Mouse (Mus musculus) embryonic facial prominence, embryonic 13.5 days (tissue): ENCODE data around the gene Tshz2. TPM values are rescaled to one million over a fixed set of nuclear protein-coding genes. Genes with fewer than 3 reads are reported as not detected.

Source experiments
- ATAC-seq: fragments of 200-750 bp; cut with Nextera tagmentation; 2 replicates; pipeline ENCODE4 v1.8.0; 2017; ENCODE audit warnings: low read depth; ENCODE audit not compliant: insufficient number of reproducible peaks, insufficient read depth, low FRiP score, low TSS enrichment
- H3K27ac ChIP-seq: fragments of 300-500 bp; sonication (generic); 2 replicates; pipeline ENCODE4 v1.5.1; 2015; ENCODE audit warnings: moderate library complexity, mild to moderate bottlenecking, inconsistent platforms
- H3K27me3 ChIP-seq: fragments of 300-500 bp; sonication (generic); 2 replicates; pipeline ENCODE4 v1.6.1; 2015; ENCODE audit warnings: mild to moderate bottlenecking, inconsistent platforms
- H3K36me3 ChIP-seq: fragments of 300-500 bp; sonication (generic); 2 replicates; pipeline ENCODE4 v1.6.1; 2015; ENCODE audit warnings: mild to moderate bottlenecking, inconsistent platforms
- H3K4me1 ChIP-seq: fragments of 300-500 bp; sonication (generic); 2 replicates; pipeline ENCODE4 v1.6.1; 2015; ENCODE audit warnings: inconsistent platforms
- H3K4me2 ChIP-seq: fragments of 300-500 bp; sonication (generic); 2 replicates; pipeline ENCODE4 v1.6.1; 2015; ENCODE audit warnings: moderate library complexity, mild to moderate bottlenecking, inconsistent platforms
- H3K4me3 ChIP-seq: fragments of 300-500 bp; sonication (generic); 2 replicates; pipeline ENCODE4 v1.5.1; 2015; ENCODE audit warnings: mild to moderate bottlenecking, inconsistent platforms
- H3K9ac ChIP-seq: fragments of 300-500 bp; sonication (generic); 2 replicates; pipeline ENCODE4 v1.6.1; 2015; ENCODE audit warnings: mild to moderate bottlenecking, inconsistent platforms
- H3K9me3 ChIP-seq: fragments of 300-500 bp; sonication (generic); 2 replicates; pipeline ENCODE4 v1.6.1; 2016; ENCODE audit warnings: inconsistent platforms
- WGBS: fragments of 180-500 bp; shearing (Covaris S2); methylation state at CpG from one replicate; pipeline ENCODE4 v1.1.7; 2015; ENCODE audit warnings: mixed read lengths; 5-methylcytosine and 5-hydroxymethylcytosine counted together
- polyA plus RNA-seq: library from polyadenylated mRNA; unstranded; fragments of >200 nt; fragmentation: Nextera tagmentation; extraction: Ambion mirVana; gene quantifications from 2 replicates; pipeline ENCODE4 v1.2.1, GENCODE M21; 2015

Tshz2 gene
- polyA plus RNA-seq, 1 experiment from 2014 or later = 10.2 TPM

GRCm38 (mm10) chr2:169699862-169700511, 67.2 kb downstream of the Tshz2 start:
- ATAC-seq = no peak
- Histone ChIP-seq H3K9me3 (no peaks in the 10 kb centered on the region), H3K27ac (no peak overlapping the region), H3K9ac (no peak overlapping the region), H3K36me3 (no peaks in the 10 kb centered on the region), H3K27me3 (no peaks in the 10 kb centered on the region), H3K4me1 (0 out of 2 replicates have a peak, but pooled peaks cover 8% of the 10 kb centered on the region), H3K4me2 (no peak overlapping the region), H3K4me3 (no peak overlapping the region)
- WGBS = 73% methylated on average over 7 of the region's 7 CpGs

- Histone ChIP-seq H3K4me1 (0 out of 2 replicates have a peak, but pooled peaks cover 8% of the 10 kb centered on the region), H3K27me3 (no peaks in the 10 kb centered on the region), H3K27ac (no peak overlapping the region), H3K4me2 (no peak overlapping the region), H3K4me3 (no peak overlapping the region), H3K36me3 (no peaks in the 10 kb centered on the region), H3K9ac (no peak overlapping the region), H3K9me3 (no peaks in the 10 kb centered on the region)
- ATAC-seq = no peak
- 63% methylated on average over 15 of the region's 15 CpGs for WGBS
Observed at GRCm38 (mm10) chr2:169702725-169703486, 70.1 kb downstream of the Tshz2 start.

DNA sequence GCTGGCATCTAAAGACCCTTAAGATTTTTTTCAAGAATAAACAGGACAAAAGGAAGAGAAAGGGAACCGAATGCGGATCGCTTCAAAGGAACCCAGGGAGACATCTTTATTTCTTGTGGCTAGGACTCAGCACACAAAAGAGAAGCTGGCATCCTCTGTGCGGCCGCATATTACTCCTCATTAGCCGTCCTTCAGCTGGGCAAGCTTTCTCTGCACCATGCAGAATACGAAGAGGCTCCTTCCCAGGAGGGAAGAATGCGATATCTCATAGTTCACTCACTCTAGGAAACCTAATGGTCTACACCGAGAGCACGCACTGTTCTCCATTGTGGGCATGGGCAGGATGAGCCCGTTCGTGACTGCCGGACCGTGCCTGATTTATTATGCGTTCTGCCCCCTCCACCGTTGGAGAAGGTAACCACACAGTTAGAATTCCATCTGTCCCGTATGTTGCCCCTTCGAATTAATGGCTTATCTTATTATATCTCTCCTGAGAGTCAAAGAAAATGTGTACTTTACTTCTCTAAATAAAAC, 89.0 kb downstream of the Tshz2 start:
- 78% methylated on average over 18 of the region's 18 CpGs for WGBS
- Histone ChIP-seq H3K27me3 (no peaks in the 10 kb centered on the region), H3K4me1 (peaks cover 19% of the 10 kb centered on the region), H3K4me3 (no peak overlapping the region), H3K9ac (no peak overlapping the region), H3K27ac (no peak overlapping the region), H3K9me3 (no peaks in the 10 kb centered on the region), H3K4me2 (no peak overlapping the region), H3K36me3 (no peaks in the 10 kb centered on the region)
- no peak for ATAC-seq

- Histone ChIP-seq H3K4me3 (no peak overlapping the region), H3K9me3 (no peaks in the 10 kb centered on the region), H3K36me3 (no peaks in the 10 kb centered on the region), H3K4me2 (no peak overlapping the region), H3K4me1 (peaks cover 18% of the 10 kb centered on the region; the same call in 1 of the 2 replicates), H3K27me3 (no peaks in the 10 kb centered on the region), H3K27ac (no peak overlapping the region), H3K9ac (no peak overlapping the region)
- ATAC-seq = no peak
- 82% methylated on average over 6 of the region's 6 CpGs for WGBS
Observed at GRCm38 (mm10) chr2:169722341-169722740, 89.5 kb downstream of the Tshz2 start.

DNA sequence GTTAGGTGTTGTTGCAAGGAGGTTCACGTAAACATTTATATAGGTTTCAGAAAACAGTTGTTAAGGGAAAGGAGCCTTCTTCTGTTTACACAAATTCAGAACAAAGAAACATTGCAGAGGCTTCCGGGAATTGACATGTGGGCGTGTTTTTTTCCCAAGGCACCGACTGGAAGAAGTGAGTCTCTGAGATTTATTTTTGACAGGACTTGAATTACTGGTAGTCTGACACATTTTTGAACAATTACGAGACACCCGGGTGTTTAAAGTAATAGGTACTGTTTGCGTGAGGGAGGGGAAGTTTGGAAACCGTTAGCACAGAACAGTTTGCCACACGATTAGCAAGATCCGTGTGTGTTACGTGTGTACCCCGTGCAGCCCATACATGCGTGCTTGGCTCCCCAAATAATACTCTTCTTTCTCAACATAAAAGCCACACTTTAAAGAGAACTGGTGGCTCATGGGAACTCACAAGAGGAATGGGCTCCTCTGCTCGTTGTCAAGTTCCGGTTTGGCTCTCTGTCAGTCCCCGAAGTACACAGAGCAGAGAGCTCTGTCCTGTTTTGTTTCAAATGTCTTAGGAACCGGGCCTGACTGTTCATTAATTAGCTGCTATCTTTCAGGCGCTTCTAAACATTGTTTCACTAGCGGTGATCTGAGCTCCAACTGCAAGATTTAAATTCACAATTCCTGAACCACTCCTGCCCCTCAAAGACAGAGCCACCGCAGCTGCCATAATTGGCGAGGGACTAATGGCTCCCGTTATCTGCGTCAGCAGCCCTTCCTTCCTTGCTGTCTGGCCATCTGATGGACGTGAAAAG, 91.0 kb downstream of the Tshz2 start:
- no peaks in the 10 kb centered on the region for H3K27me3 ChIP-seq
- peak overlapping the region; percentile 27; the same call in 1 of the 2 replicates for H3K4me2 ChIP-seq
- H3K36me3 ChIP-seq = no peaks in the 10 kb centered on the region
- no peaks in the 10 kb centered on the region for H3K9me3 ChIP-seq
- H3K4me3 ChIP-seq = no peak overlapping the region
- ATAC-seq = no peak
- peaks cover 18% of the 10 kb centered on the region; the same call in 1 of the 2 replicates for H3K4me1 ChIP-seq
- H3K27ac ChIP-seq = peak overlapping the region; percentile 22; the same call in 1 of the 2 replicates
- H3K9ac ChIP-seq = no peak overlapping the region
- WGBS = 60% methylated on average over 24 of the region's 24 CpGs

DNA sequence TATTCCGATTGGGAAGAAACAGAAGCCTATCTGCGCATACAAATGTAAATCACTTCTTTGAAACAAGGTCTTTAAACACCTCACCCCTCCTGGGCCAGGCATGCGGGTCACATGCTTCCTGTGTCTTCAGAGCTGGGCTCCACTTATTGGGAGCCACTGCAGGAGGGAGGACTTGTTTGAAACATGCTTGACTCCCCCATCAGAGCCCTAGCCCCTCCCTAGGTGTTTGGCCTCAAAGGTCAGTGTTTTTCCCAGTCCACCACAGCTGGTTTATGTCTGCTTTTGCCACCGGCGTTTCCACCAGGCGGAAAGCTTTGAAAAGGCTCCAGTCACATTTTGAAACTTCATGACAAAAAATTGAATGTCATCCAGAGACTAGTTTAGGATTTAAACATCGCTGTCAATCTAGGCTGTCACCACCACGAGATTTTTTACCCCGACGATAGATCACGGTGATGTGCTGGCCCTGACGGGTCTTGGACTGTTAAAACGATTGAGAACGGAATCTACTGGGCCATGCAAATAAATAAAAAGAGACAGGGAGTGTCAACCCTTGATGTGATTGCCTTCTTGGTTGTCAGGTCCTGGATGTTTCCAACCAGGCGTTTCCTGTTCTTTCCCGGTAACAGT, 96.0 kb downstream of the Tshz2 start:
- Histone ChIP-seq H3K4me2 (no peak overlapping the region), H3K27me3 (no peaks in the 10 kb centered on the region), H3K36me3 (no peaks in the 10 kb centered on the region), H3K27ac (no peak overlapping the region), H3K9me3 (no peaks in the 10 kb centered on the region), H3K9ac (no peak overlapping the region), H3K4me1 (peaks cover 9% of the 10 kb centered on the region; the same call in 1 of the 2 replicates), H3K4me3 (no peak overlapping the region)
- ATAC-seq = no peak
- 72% methylated on average over 16 of the region's 16 CpGs for WGBS

GRCm38 (mm10) chr2:169730551-169730996, 97.8 kb downstream of the Tshz2 start:
- Histone ChIP-seq H3K36me3 (no peaks in the 10 kb centered on the region), H3K4me3 (no peak overlapping the region), H3K4me2 (no peak overlapping the region), H3K27me3 (no peaks in the 10 kb centered on the region), H3K9ac (no peak overlapping the region), H3K9me3 (no peaks in the 10 kb centered on the region), H3K4me1 (no peaks in the 10 kb centered on the region), H3K27ac (no peak overlapping the region)
- ATAC-seq = no peak
- WGBS = 73% methylated on average over 7 of the region's 7 CpGs

GRCm38 (mm10) chr2:169734053-169734452, 101.2 kb downstream of the Tshz2 start:
- H3K4me1 ChIP-seq = no peaks in the 10 kb centered on the region
- ATAC-seq = no peak
- WGBS = 73% methylated on average over 7 of the region's 7 CpGs

DNA sequence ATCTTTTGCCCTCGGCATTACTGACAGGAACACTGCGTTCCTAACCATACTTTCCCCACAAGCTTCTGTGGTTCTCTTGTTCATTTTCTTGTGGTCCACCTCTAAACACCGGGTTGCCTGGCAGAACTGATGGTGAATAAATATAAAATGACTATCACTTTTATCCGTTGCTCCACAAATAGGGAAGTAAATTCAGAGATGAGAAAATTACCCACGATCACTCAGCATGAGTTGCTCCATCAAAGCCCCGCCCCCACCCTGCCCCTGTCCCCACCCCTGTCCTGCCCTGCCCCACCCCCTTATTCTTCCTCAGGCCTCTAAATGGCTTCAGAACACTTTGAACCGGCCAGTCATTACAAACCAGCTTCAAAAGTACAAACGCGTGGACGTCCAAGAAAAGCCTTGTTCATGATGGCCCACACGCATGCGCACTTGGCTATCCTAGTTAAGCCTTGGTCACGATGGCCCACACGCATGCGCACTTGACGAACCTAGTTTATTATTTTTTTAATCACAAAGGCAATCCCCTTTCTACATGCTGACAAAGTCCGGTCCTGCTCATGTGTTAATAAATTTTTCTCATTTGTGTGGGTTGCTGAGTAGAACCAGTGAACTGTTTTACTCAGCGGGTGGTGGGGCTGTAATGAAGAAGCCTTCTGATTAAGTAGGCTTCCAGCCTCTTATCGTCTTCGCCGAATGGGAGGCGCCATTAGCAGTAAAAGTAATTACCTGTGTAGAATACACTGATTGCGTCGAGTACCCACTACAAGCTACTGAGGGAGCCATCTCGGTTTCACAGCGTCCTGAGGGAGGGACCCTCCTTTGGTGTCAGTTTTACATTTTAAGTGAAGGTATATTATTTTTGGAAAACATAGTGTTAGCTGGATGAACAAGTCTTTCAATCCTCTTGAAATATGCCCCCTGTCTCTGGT, 102.9 kb downstream of the Tshz2 start:
- ATAC-seq = no peak
- Histone ChIP-seq H3K27me3 (no peaks in the 10 kb centered on the region), H3K9me3 (no peaks in the 10 kb centered on the region), H3K36me3 (no peaks in the 10 kb centered on the region), H3K27ac (no peak overlapping the region), H3K9ac (no peak overlapping the region), H3K4me3 (no peak overlapping the region), H3K4me1 (no peaks in the 10 kb centered on the region), H3K4me2 (no peak overlapping the region)
- WGBS = 90% methylated on average over 26 of the region's 26 CpGs

More at GRCm38 (mm10) chr2:169734053-169734452, 101.2 kb downstream of the Tshz2 start:
- H3K36me3 ChIP-seq = no peaks in the 10 kb centered on the region
- no peak overlapping the region for H3K9ac ChIP-seq
- no peak overlapping the region for H3K4me3 ChIP-seq
- no peak overlapping the region for H3K4me2 ChIP-seq
- no peaks in the 10 kb centered on the region for H3K9me3 ChIP-seq
- H3K27ac ChIP-seq = no peak overlapping the region
- H3K27me3 ChIP-seq = no peaks in the 10 kb centered on the region

- Histone ChIP-seq H3K4me2 (no peak overlapping the region), H3K4me3 (no peak overlapping the region), H3K36me3 (no peaks in the 10 kb centered on the region), H3K27ac (no peak overlapping the region), H3K9ac (no peak overlapping the region), H3K9me3 (no peaks in the 10 kb centered on the region), H3K27me3 (no peaks in the 10 kb centered on the region), H3K4me1 (peaks cover 5% of the 10 kb centered on the region; the same call in 1 of the 2 replicates)
- ATAC-seq = no peak
- WGBS = 90% methylated on average over 10 of the region's 10 CpGs
Observed at GRCm38 (mm10) chr2:169740996-169741395, 108.2 kb downstream of the Tshz2 start.
